Mouse (Mus musculus) T-helper 1 cell (primary cell): ENCODE measurements around the gene Aarsd1.
"Not testable (repeated sequence)": the region's sequence is repeated elsewhere in the genome, so short reads cannot be mapped to it uniquely, and the experiment has no call there.

Source experiments
- in situ Hi-C: fragments of 300-600 bp; cut with MboI, MseI; formaldehyde crosslinking; loops from one replicate; pipeline ENCODE4 v1.15.1; 2025; ENCODE audit warnings: high pct_unique_total_duplicates

Aarsd1 gene

GRCm38 (mm10) chr11:101446860-101447259 is 29.4 kb upstream of the Aarsd1 start:
- in situ Hi-C loops = not testable (repeated sequence)

- in situ Hi-C loops = no loop called here
Observed at GRCm38 (mm10) chr11:101446319-101446718, 28.9 kb upstream of the Aarsd1 start.

- in situ Hi-C loops = no loop called here
Observed at GRCm38 (mm10) chr11:101442760-101443159, 25.3 kb upstream of the Aarsd1 start.

- in situ Hi-C loops = no loop called here
Observed at GRCm38 (mm10) chr11:101442127-101442693, 24.8 kb upstream of the Aarsd1 start, which contains the start of gene Rpl27. Gene Rpl27, plus strand, starts transcription at chr11:101442298.

GRCm38 (mm10) chr11:101441450-101442126 is 24.2 kb upstream of the Aarsd1 start:
- in situ Hi-C loops = not testable (repeated sequence)

GRCm38 (mm10) chr11:101438006-101438405 is 20.6 kb upstream of the Aarsd1 start:
- in situ Hi-C loops = not testable (repeated sequence)

- in situ Hi-C loops = no loop called here
Observed at GRCm38 (mm10) chr11:101436916-101437315, 19.5 kb upstream of the Aarsd1 start.

GRCm38 (mm10) chr11:101435831-101436230 is 18.4 kb upstream of the Aarsd1 start:
- in situ Hi-C loops = no loop called here

- in situ Hi-C loops = no loop called here
Observed at GRCm38 (mm10) chr11:101433396-101433795, 16.0 kb upstream of the Aarsd1 start.

- in situ Hi-C loops = no loop called here
Observed at GRCm38 (mm10) chr11:101431327-101431726, 13.9 kb upstream of the Aarsd1 start.

GRCm38 (mm10) chr11:101426165-101426564 is 8.8 kb upstream of the Aarsd1 start:
- in situ Hi-C loops = no loop called here

GRCm38 (mm10) chr11:101424925-101425813 is 7.8 kb upstream of the Aarsd1 start, which contains the start of the genes Rundc1 and Ptges3l:
Gene Rundc1, plus strand, starts transcription at chr11:101425085.
Gene Ptges3l, minus strand, starts transcription at chr11:101425333.
- in situ Hi-C loops = no loop called here

- in situ Hi-C loops = no loop called here
Observed at GRCm38 (mm10) chr11:101424105-101424851, 6.9 kb upstream of the Aarsd1 start, which contains the start of gene Gm27029. Gene Gm27029, minus strand, starts transcription at chr11:101424796.

GRCm38 (mm10) chr11:101420148-101420547 is 2.7 kb upstream of the Aarsd1 start:
- in situ Hi-C loops = no loop called here

GRCm38 (mm10) chr11:101419610-101420009 is 2.2 kb upstream of the Aarsd1 start:
- in situ Hi-C loops = no loop called here

GRCm38 (mm10) chr11:101418991-101419390 is 1.6 kb upstream of the Aarsd1 start:
- in situ Hi-C loops = no loop called here

GRCm38 (mm10) chr11:101416433-101417100 is 848 bp downstream of the Aarsd1 start:
- in situ Hi-C loops = no loop called here

GRCm38 (mm10) chr11:101415306-101415705 is 2.1 kb downstream of the Aarsd1 start:
- in situ Hi-C loops = no loop called here

- in situ Hi-C loops = loop anchor here (5.0 kb wide), 1 partner anchor 63 kb away; the partner anchor contains the start of gene Aoc3
Observed at GRCm38 (mm10) chr11:101395110-101395509, 22.3 kb downstream of the Aarsd1 start.

GRCm38 (mm10) chr11:101381817-101382216 is 35.6 kb downstream of the Aarsd1 start:
- in situ Hi-C loops = loop anchor here (10.0 kb wide), 1 partner anchor 1127 kb away; no protein-coding TSS in a partner anchor

- in situ Hi-C loops = no loop called here
Observed at GRCm38 (mm10) chr11:101378926-101379325, 38.5 kb downstream of the Aarsd1 start.
